Mouse (Mus musculus): ENCODE results near the gene Gm20388. TPM values are rescaled to one million over a fixed set of nuclear protein-coding genes. Genes with fewer than 3 reads are reported as not detected.

Gm20388 gene
- polyA plus RNA-seq, 1 experiment from 2014 or later = not detected

- peak; percentile 49 for TF ChIP-seq CTCF (IDR thresholded peaks at IDR 0.05; ENCODE audit: low read depth)
- TF ChIP-seq EP300 (optimal IDR thresholded peaks at IDR 0.05) = no peak
- DNase-seq (ENCODE audit: low spot score) (no peak), ATAC-seq (ENCODE audit: low FRiP score, low TSS enrichment) (no peak)
- no peak overlapping the region; the same call in 1 of the 2 replicates for H3K4me2 ChIP-seq (replicated peaks; ENCODE audit: low read depth)
- H3K27ac ChIP-seq (replicated peaks) = no peak overlapping the region
- peaks cover 12% of the 10 kb centered on the region for H3K4me1 ChIP-seq (replicated peaks; ENCODE audit: control insufficient read depth, insufficient read depth)
- no peaks in the 10 kb centered on the region for H3K9me3 ChIP-seq (ENCODE audit: control insufficient read depth, low read length)
- WGBS = 60% methylated on average over 4 of the region's 4 CpGs
- H3K9ac ChIP-seq (ENCODE audit: low read length) = no peak overlapping the region
- H3K27me3 ChIP-seq (ENCODE audit: control insufficient read depth, insufficient read depth, low read length) = no peaks in the 10 kb centered on the region
- H3K4me3 ChIP-seq (ENCODE audit: low read depth, low read length) = no peak overlapping the region
- no peaks in the 10 kb centered on the region for H3K36me3 ChIP-seq (ENCODE audit: control insufficient read depth, insufficient read depth, low read length)
Observed at GRCm38 (mm10) chr8:122280156-122280555, 2369.5 kb downstream of the Gm20388 start.

DNA sequence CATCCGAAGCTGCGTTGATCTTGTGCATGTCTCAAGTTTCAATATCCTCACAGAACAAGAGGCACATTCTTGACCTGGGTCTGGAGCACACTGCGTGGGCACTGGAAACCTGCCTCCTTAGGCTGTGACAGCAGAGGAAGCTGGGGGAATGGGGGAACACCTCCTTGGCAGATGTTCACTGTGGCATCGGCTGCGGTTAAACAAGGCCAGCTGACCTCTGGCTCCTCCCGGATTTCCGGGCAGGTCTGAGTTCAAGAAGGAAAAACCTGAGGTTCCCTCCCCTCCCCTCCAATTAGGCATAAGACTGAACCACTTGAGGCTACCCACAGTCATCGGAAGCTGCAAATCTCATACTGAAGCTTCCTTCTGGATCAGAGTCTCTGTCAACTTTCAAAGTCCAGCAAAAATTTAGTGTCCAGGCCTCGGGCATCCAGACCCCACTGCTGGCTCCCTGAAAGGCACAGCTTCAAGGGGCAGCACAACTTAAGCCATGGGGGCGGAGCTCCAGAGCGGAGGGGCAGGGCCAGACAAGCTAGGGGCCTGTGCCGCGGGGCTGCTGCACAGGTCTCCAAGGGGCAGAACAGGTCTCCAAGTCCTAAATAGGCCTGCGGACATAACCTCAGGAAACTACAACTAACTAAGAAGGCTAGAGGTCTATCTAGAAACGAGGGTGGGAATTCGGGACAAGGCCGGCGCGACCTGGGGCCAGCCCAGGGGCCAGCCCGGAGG, 2370.1 kb downstream of the Gm20388 start:
- Histone ChIP-seq H3K36me3 (ENCODE audit: control insufficient read depth, insufficient read depth, low read length) (no peaks in the 10 kb centered on the region), H3K4me1 (replicated peaks; ENCODE audit: control insufficient read depth, insufficient read depth) (peaks cover 12% of the 10 kb centered on the region), H3K27me3 (ENCODE audit: control insufficient read depth, insufficient read depth, low read length) (no peaks in the 10 kb centered on the region), H3K4me2 (replicated peaks; ENCODE audit: low read depth) (peak overlapping the region; percentile 58), H3K9ac (ENCODE audit: low read length) (peak overlapping the region; percentile 60), H3K9me3 (ENCODE audit: control insufficient read depth, low read length) (no peaks in the 10 kb centered on the region), H3K27ac (replicated peaks) (peak overlapping the region; percentile 84), H3K4me3 (ENCODE audit: low read depth, low read length) (peak overlapping the region; percentile 64)
- 13% methylated on average over 20 of the region's 20 CpGs for WGBS
- DNase-seq (ENCODE audit: low spot score) = no peak
- TF ChIP-seq EP300 (optimal IDR thresholded peaks at IDR 0.05) = no peak
- TF ChIP-seq CTCF (IDR thresholded peaks at IDR 0.05; ENCODE audit: low read depth) = no peak
- peak; percentile 16 for ATAC-seq (ENCODE audit: low FRiP score, low TSS enrichment)

- peak; percentile 100 for DNase-seq (ENCODE audit: low spot score)
- no peaks in the 10 kb centered on the region for H3K27me3 ChIP-seq (ENCODE audit: control insufficient read depth, insufficient read depth, low read length)
Observed at GRCm38 (mm10) chr8:122281317-122282034, 2370.8 kb downstream of the Gm20388 start.

GRCm38 (mm10) chr8:122282035-122282358, 2371.4 kb downstream of the Gm20388 start, which contains the start of gene Zfpm1:
Gene Zfpm1, plus strand, starts transcription at chr8:122282141.
- no peak for ATAC-seq (ENCODE audit: low FRiP score, low TSS enrichment)
- Histone ChIP-seq H3K4me1 (replicated peaks; ENCODE audit: control insufficient read depth, insufficient read depth) (peaks cover 12% of the 10 kb centered on the region), H3K27me3 (ENCODE audit: control insufficient read depth, insufficient read depth, low read length) (no peaks in the 10 kb centered on the region), H3K4me3 (ENCODE audit: low read depth, low read length) (peak within 1 kb of the TSS; percentile 64), H3K9ac (ENCODE audit: low read length) (peak within 1 kb of the TSS; percentile 77), H3K36me3 (ENCODE audit: control insufficient read depth, insufficient read depth, low read length) (no peaks in the 10 kb centered on the region), H3K27ac (replicated peaks) (peak within 1 kb of the TSS; percentile 84), H3K9me3 (ENCODE audit: control insufficient read depth, low read length) (no peaks in the 10 kb centered on the region), H3K4me2 (replicated peaks; ENCODE audit: low read depth) (peak within 1 kb of the TSS; percentile 93)
- no peak for DNase-seq (ENCODE audit: low spot score)
- WGBS = 0% methylated on average over 28 of the region's 60 CpGs
- no peak for TF ChIP-seq EP300 (optimal IDR thresholded peaks at IDR 0.05)
- no peak for TF ChIP-seq CTCF (IDR thresholded peaks at IDR 0.05; ENCODE audit: low read depth)

More at GRCm38 (mm10) chr8:122281317-122282034, 2370.8 kb downstream of the Gm20388 start:
- under 1% methylated on average over 47 of the region's 47 CpGs for whole genome bisulfite sequencing
- ATAC-seq (ENCODE audit: low FRiP score, low TSS enrichment) = peak; percentile 93
- H3K9me3 ChIP-seq (ENCODE audit: control insufficient read depth, low read length) = no peaks in the 10 kb centered on the region
- peak overlapping the region; percentile 58 for H3K4me2 ChIP-seq (replicated peaks; ENCODE audit: low read depth)
- H3K9ac ChIP-seq (ENCODE audit: low read length) = peak overlapping the region; percentile 60
- H3K27ac ChIP-seq (replicated peaks) = peak overlapping the region; percentile 84
- H3K4me1 ChIP-seq (replicated peaks; ENCODE audit: control insufficient read depth, insufficient read depth) = peaks cover 12% of the 10 kb centered on the region
- H3K4me3 ChIP-seq (ENCODE audit: low read depth, low read length) = peak overlapping the region; percentile 64
- TF ChIP-seq EP300 (optimal IDR thresholded peaks at IDR 0.05) = no peak
- no peak for TF ChIP-seq CTCF (IDR thresholded peaks at IDR 0.05; ENCODE audit: low read depth)
- H3K36me3 ChIP-seq (ENCODE audit: control insufficient read depth, insufficient read depth, low read length) = no peaks in the 10 kb centered on the region

DNA sequence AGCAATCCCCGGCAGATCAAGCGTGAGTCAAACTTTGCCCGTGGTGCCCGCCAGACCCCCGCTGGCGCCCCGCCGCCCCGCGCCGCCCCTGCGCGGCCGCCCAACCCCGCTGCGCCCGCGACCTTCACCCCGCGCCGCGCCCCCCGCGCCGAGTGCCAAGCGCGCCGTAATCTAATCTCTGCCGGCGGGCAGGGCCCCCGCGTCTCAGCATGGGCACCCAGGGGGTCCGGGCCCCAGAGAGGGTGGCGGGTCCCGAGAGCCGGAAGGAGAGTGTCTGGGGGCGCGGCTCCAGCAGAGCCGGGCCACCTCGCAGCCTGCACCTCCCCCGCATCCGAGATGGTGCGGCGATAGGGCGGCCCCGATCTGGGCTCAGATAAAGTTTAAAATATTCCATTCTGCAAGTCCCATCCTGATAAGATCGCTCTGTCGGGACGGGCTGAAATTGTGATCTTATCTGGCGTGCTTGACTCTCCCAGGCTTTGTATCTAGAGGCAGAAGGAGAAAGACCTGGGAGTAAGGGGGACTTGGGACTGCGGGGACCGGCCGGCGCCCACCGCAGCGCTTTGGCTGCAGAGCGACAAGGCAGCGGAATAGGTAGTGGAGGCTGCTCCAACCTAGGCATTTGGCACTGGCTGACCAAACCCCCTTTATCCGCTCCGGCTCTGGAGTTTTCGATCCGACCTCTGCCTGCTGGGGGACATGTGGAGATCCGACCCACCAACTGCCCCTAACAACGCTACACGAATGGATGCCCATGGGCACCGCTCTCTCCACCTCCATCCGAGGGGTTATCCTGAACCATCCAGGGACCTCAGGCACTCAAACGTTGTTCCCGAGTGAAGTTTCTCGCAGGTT, 2372.1 kb downstream of the Gm20388 start:
- WGBS = 2% methylated on average over 49 of the region's 70 CpGs
- DNase-seq (ENCODE audit: low spot score) (peak; percentile 45), ATAC-seq (ENCODE audit: low FRiP score, low TSS enrichment) (no peak)
- Histone ChIP-seq H3K4me1 (replicated peaks; ENCODE audit: control insufficient read depth, insufficient read depth) (peaks cover 12% of the 10 kb centered on the region), H3K4me3 (ENCODE audit: low read depth, low read length) (peak overlapping the region; percentile 64), H3K27me3 (ENCODE audit: control insufficient read depth, insufficient read depth, low read length) (no peaks in the 10 kb centered on the region), H3K9me3 (ENCODE audit: control insufficient read depth, low read length) (no peaks in the 10 kb centered on the region), H3K36me3 (ENCODE audit: control insufficient read depth, insufficient read depth, low read length) (no peaks in the 10 kb centered on the region), H3K27ac (replicated peaks) (peak overlapping the region; percentile 76), H3K9ac (ENCODE audit: low read length) (peak overlapping the region; percentile 77), H3K4me2 (replicated peaks; ENCODE audit: low read depth) (peak overlapping the region; percentile 93)
- TF ChIP-seq EP300 (optimal IDR thresholded peaks at IDR 0.05) = no peak
- TF ChIP-seq CTCF (IDR thresholded peaks at IDR 0.05; ENCODE audit: low read depth) = no peak
